Mouse (Mus musculus): ENCODE measurements around the gene Sdccag8.

GRCm38 (mm10) chr1:176871975-176872374 lies 57.5 kb downstream of the Sdccag8 start:
- TF ChIP-seq CTCF (IDR thresholded peaks at IDR 0.05; ENCODE audit: low read depth, low read length): no peak
- no peak for TF ChIP-seq EP300 (IDR thresholded peaks at IDR 0.05; ENCODE audit: insufficient read depth, low read depth, low read length)
- no peak for TF ChIP-seq POLR2A (IDR thresholded peaks at IDR 0.05; ENCODE audit: insufficient read depth, low read length)

Data from ES-Bruce4 (cell line).